Mouse (Mus musculus) forebrain, embryonic 12.5 days (tissue): ENCODE results near the gene Vmn1r44. TPM values are rescaled to one million over a fixed set of nuclear protein-coding genes. Genes with fewer than 3 reads are reported as not detected.

ENCODE experiments used
- polyA plus RNA-seq: library from polyadenylated mRNA; unstranded; fragments of >200 nt; fragmentation: Nextera tagmentation; extraction: Ambion mirVana; gene quantifications from 2 replicates; pipeline ENCODE4 v1.2.1, GENCODE M21; 2016

Vmn1r44 gene
- polyA plus RNA-seq, 1 experiment from 2014 or later: not detected

Other genes starting within 250 kb of the Vmn1r44 start
- gene Txnrd3, start 239.7 kb upstream of the Vmn1r44 start, polyA plus RNA-seq: 9.1 and 10.2 TPM in 2 replicates
- not detected in 2 replicates for gene Vmn1r40, start 176.1 kb upstream of the Vmn1r44 start, polyA plus RNA-seq
- gene Vmn1r41, start 142.9 kb upstream of the Vmn1r44 start, polyA plus RNA-seq: not detected in 2 replicates
- gene Vmn1r42, start 7.2 kb upstream of the Vmn1r44 start, polyA plus RNA-seq: not detected in 2 replicates
- gene Vmn1r43, start 7.2 kb upstream of the Vmn1r44 start, polyA plus RNA-seq: not detected in 2 replicates
- not detected in 2 replicates for gene Vmn1r45, start 56.9 kb downstream of the Vmn1r44 start, polyA plus RNA-seq
- not detected in 2 replicates for gene Vmn1r46, start 85.7 kb downstream of the Vmn1r44 start, polyA plus RNA-seq
- gene Vmn1r47, start 132.5 kb downstream of the Vmn1r44 start, polyA plus RNA-seq: not detected in 2 replicates
- not detected in 2 replicates for gene Vmn1r48, start 153.2 kb downstream of the Vmn1r44 start, polyA plus RNA-seq
- gene Vmn1r49, start 194.8 kb downstream of the Vmn1r44 start, polyA plus RNA-seq: not detected in 2 replicates
- not detected in 2 replicates for gene Vmn1r50, start 217.8 kb downstream of the Vmn1r44 start, polyA plus RNA-seq
- not detected in 2 replicates for gene Vmn1r51, start 238.9 kb downstream of the Vmn1r44 start, polyA plus RNA-seq